Mouse (Mus musculus): ENCODE measurements around the gene Fdx1l. TPM values are rescaled to one million over a fixed set of nuclear protein-coding genes. Genes with fewer than 3 reads are reported as not detected.

Fdx1l gene
- polyA plus RNA-seq, 1 experiment from 2014 or later, result 60.8 TPM

GRCm38 (mm10) chr9:21090537-21090936, 17.1 kb upstream of the Fdx1l start:
- no peak overlapping the region for H3K27ac ChIP-seq (replicated peaks; ENCODE audit: low read depth, low read length)
- WGBS, result 93% methylated on average over 1 of the region's 1 CpGs
- no peak for ATAC-seq (ENCODE audit: low read depth)

GRCm38 (mm10) chr9:21083324-21083723, 9.9 kb upstream of the Fdx1l start:
- Histone ChIP-seq H3K9me3 (ENCODE audit: control insufficient read depth, low read length) (no peaks in the 10 kb centered on the region), H3K27me3 (replicated peaks; ENCODE audit: control insufficient read depth, insufficient read depth, low read length) (no peaks in the 10 kb centered on the region), H3K4me1 (ENCODE audit: control insufficient read depth, insufficient read depth, low read length) (no peaks in the 10 kb centered on the region), H3K27ac (replicated peaks; ENCODE audit: low read depth, low read length) (no peak overlapping the region), H3K36me3 (ENCODE audit: control insufficient read depth, insufficient read depth, low read length) (peaks cover 95% of the 10 kb centered on the region), H3K9ac (ENCODE audit: low read depth, low read length) (no peak overlapping the region), H3K4me3 (ENCODE audit: low read depth, low read length) (no peak overlapping the region), H3K4me2 (ENCODE audit: low read depth, low read length) (no peak overlapping the region)
- DNase-seq (ENCODE audit: low spot score) (no peak), ATAC-seq (ENCODE audit: low read depth) (no peak)
- 95% methylated on average over 3 of the region's 3 CpGs for WGBS

More at GRCm38 (mm10) chr9:21090537-21090936, 17.1 kb upstream of the Fdx1l start:
- no peaks in the 10 kb centered on the region for H3K9me3 ChIP-seq (ENCODE audit: control insufficient read depth, low read length)
- no peaks in the 10 kb centered on the region for H3K27me3 ChIP-seq (replicated peaks; ENCODE audit: control insufficient read depth, insufficient read depth, low read length)
- peaks cover 6% of the 10 kb centered on the region for H3K4me1 ChIP-seq (ENCODE audit: control insufficient read depth, insufficient read depth, low read length)
- H3K9ac ChIP-seq (ENCODE audit: low read depth, low read length), result peak overlapping the region; percentile 87
- H3K4me2 ChIP-seq (ENCODE audit: low read depth, low read length), result peak overlapping the region; percentile 79
- peaks cover 49% of the 10 kb centered on the region for H3K36me3 ChIP-seq (ENCODE audit: control insufficient read depth, insufficient read depth, low read length)
- DNase-seq (ENCODE audit: low spot score), result no peak
- H3K4me3 ChIP-seq (ENCODE audit: low read depth, low read length), result peak overlapping the region; percentile 76

GRCm38 (mm10) chr9:21081127-21081526, 7.7 kb upstream of the Fdx1l start:
- Histone ChIP-seq H3K4me1 (ENCODE audit: control insufficient read depth, insufficient read depth, low read length) (no peaks in the 10 kb centered on the region), H3K4me3 (ENCODE audit: low read depth, low read length) (no peak overlapping the region), H3K36me3 (ENCODE audit: control insufficient read depth, insufficient read depth, low read length) (peaks cover 95% of the 10 kb centered on the region), H3K9ac (ENCODE audit: low read depth, low read length) (no peak overlapping the region), H3K27ac (replicated peaks; ENCODE audit: low read depth, low read length) (no peak overlapping the region), H3K9me3 (ENCODE audit: control insufficient read depth, low read length) (no peaks in the 10 kb centered on the region), H3K4me2 (ENCODE audit: low read depth, low read length) (no peak overlapping the region), H3K27me3 (replicated peaks; ENCODE audit: control insufficient read depth, insufficient read depth, low read length) (no peaks in the 10 kb centered on the region)
- ATAC-seq (ENCODE audit: low read depth) (no peak), DNase-seq (ENCODE audit: low spot score) (no peak)
- 85% methylated on average over 9 of the region's 9 CpGs for WGBS

- Histone ChIP-seq H3K27me3 (replicated peaks; ENCODE audit: control insufficient read depth, insufficient read depth, low read length) (no peaks in the 10 kb centered on the region), H3K4me2 (ENCODE audit: low read depth, low read length) (no peak overlapping the region), H3K36me3 (ENCODE audit: control insufficient read depth, insufficient read depth, low read length) (peaks cover 62% of the 10 kb centered on the region), H3K4me1 (ENCODE audit: control insufficient read depth, insufficient read depth, low read length) (peaks cover 5% of the 10 kb centered on the region), H3K9me3 (ENCODE audit: control insufficient read depth, low read length) (no peaks in the 10 kb centered on the region), H3K27ac (replicated peaks; ENCODE audit: low read depth, low read length) (no peak overlapping the region), H3K4me3 (ENCODE audit: low read depth, low read length) (no peak overlapping the region), H3K9ac (ENCODE audit: low read depth, low read length) (no peak overlapping the region)
- 78% methylated on average over 3 of the region's 3 CpGs for WGBS
- ATAC-seq (ENCODE audit: low read depth) (no peak), DNase-seq (ENCODE audit: low spot score) (no peak)
Measured at GRCm38 (mm10) chr9:21075625-21076024, 2.2 kb upstream of the Fdx1l start.

GRCm38 (mm10) chr9:21074173-21074572, 759 bp upstream of the Fdx1l start:
- Histone ChIP-seq H3K9ac (ENCODE audit: low read depth, low read length) (no peak overlapping the region), H3K27ac (replicated peaks; ENCODE audit: low read depth, low read length) (peak overlapping the region; percentile 70), H3K27me3 (replicated peaks; ENCODE audit: control insufficient read depth, insufficient read depth, low read length) (no peaks in the 10 kb centered on the region), H3K9me3 (ENCODE audit: control insufficient read depth, low read length) (no peaks in the 10 kb centered on the region), H3K36me3 (ENCODE audit: control insufficient read depth, insufficient read depth, low read length) (peaks cover 53% of the 10 kb centered on the region), H3K4me3 (ENCODE audit: low read depth, low read length) (no peak overlapping the region), H3K4me2 (ENCODE audit: low read depth, low read length) (no peak overlapping the region), H3K4me1 (ENCODE audit: control insufficient read depth, insufficient read depth, low read length) (peaks cover 5% of the 10 kb centered on the region)
- DNase-seq (ENCODE audit: low spot score) (no peak), ATAC-seq (ENCODE audit: low read depth) (no peak)
- 85% methylated on average over 1 of the region's 1 CpGs for WGBS

GRCm38 (mm10) chr9:21072641-21073040, 773 bp downstream of the Fdx1l start:
- Histone ChIP-seq H3K36me3 (ENCODE audit: control insufficient read depth, insufficient read depth, low read length) (peaks cover 48% of the 10 kb centered on the region), H3K27ac (replicated peaks; ENCODE audit: low read depth, low read length) (no peak overlapping the region), H3K9me3 (ENCODE audit: control insufficient read depth, low read length) (no peaks in the 10 kb centered on the region), H3K27me3 (replicated peaks; ENCODE audit: control insufficient read depth, insufficient read depth, low read length) (no peaks in the 10 kb centered on the region), H3K4me3 (ENCODE audit: low read depth, low read length) (peak overlapping the region; percentile 87), H3K4me2 (ENCODE audit: low read depth, low read length) (peak overlapping the region; percentile 82), H3K9ac (ENCODE audit: low read depth, low read length) (peak overlapping the region; percentile 88), H3K4me1 (ENCODE audit: control insufficient read depth, insufficient read depth, low read length) (peaks cover 5% of the 10 kb centered on the region)
- DNase-seq (ENCODE audit: low spot score) (peak; percentile 4), ATAC-seq (ENCODE audit: low read depth) (0 out of 2 replicates have a peak, but pooled peaks have one; percentile 3)
- WGBS, result 10% methylated on average over 4 of the region's 4 CpGs

GRCm38 (mm10) chr9:21067006-21067684, 6.3 kb downstream of the Fdx1l start, which contains the start of gene Zglp1:
Gene Zglp1 (minus strand): TSS chr9:21067093.
- ATAC-seq (ENCODE audit: low read depth), result no peak
- 79% methylated on average over 25 of the region's 27 CpGs for WGBS
- H3K36me3 ChIP-seq (ENCODE audit: control insufficient read depth, insufficient read depth, low read length), result peaks cover 62% of the 10 kb centered on the region

GRCm38 (mm10) chr9:21062928-21063327, 10.5 kb downstream of the Fdx1l start:
- no peaks in the 10 kb centered on the region for H3K4me1 ChIP-seq (ENCODE audit: control insufficient read depth, insufficient read depth, low read length)
- H3K27ac ChIP-seq (replicated peaks; ENCODE audit: low read depth, low read length), result no peak overlapping the region
- H3K27me3 ChIP-seq (replicated peaks; ENCODE audit: control insufficient read depth, insufficient read depth, low read length), result no peaks in the 10 kb centered on the region
- no peak for DNase-seq (ENCODE audit: low spot score)
- no peak overlapping the region for H3K9ac ChIP-seq (ENCODE audit: low read depth, low read length)
- peaks cover 51% of the 10 kb centered on the region for H3K36me3 ChIP-seq (ENCODE audit: control insufficient read depth, insufficient read depth, low read length)
- 81% methylated on average over 2 of the region's 2 CpGs for WGBS
- no peaks in the 10 kb centered on the region for H3K9me3 ChIP-seq (ENCODE audit: control insufficient read depth, low read length)
- H3K4me3 ChIP-seq (ENCODE audit: low read depth, low read length), result no peak overlapping the region
- no peak overlapping the region for H3K4me2 ChIP-seq (ENCODE audit: low read depth, low read length)
- ATAC-seq (ENCODE audit: low read depth), result no peak

More at GRCm38 (mm10) chr9:21067006-21067684, 6.3 kb downstream of the Fdx1l start, which contains the start of gene Zglp1:
- no peaks in the 10 kb centered on the region for H3K4me1 ChIP-seq (ENCODE audit: control insufficient read depth, insufficient read depth, low read length)
- H3K9me3 ChIP-seq (ENCODE audit: control insufficient read depth, low read length), result no peaks in the 10 kb centered on the region
- no peaks in the 10 kb centered on the region for H3K27me3 ChIP-seq (replicated peaks; ENCODE audit: control insufficient read depth, insufficient read depth, low read length)
- DNase-seq (ENCODE audit: low spot score), result no peak
- H3K27ac ChIP-seq (replicated peaks; ENCODE audit: low read depth, low read length), result no peak within 1 kb of the TSS
- H3K9ac ChIP-seq (ENCODE audit: low read depth, low read length), result no peak within 1 kb of the TSS
- H3K4me2 ChIP-seq (ENCODE audit: low read depth, low read length), result no peak within 1 kb of the TSS
- no peak within 1 kb of the TSS for H3K4me3 ChIP-seq (ENCODE audit: low read depth, low read length)

- no peak overlapping the region for H3K4me2 ChIP-seq (ENCODE audit: low read depth, low read length)
- ATAC-seq (ENCODE audit: low read depth) (no peak), DNase-seq (ENCODE audit: low spot score) (no peak)
- 66% methylated on average over 10 of the region's 10 CpGs for WGBS
- H3K27ac ChIP-seq (replicated peaks; ENCODE audit: low read depth, low read length), result no peak overlapping the region
- no peaks in the 10 kb centered on the region for H3K27me3 ChIP-seq (replicated peaks; ENCODE audit: control insufficient read depth, insufficient read depth, low read length)
- H3K9ac ChIP-seq (ENCODE audit: low read depth, low read length), result no peak overlapping the region
- no peaks in the 10 kb centered on the region for H3K4me1 ChIP-seq (ENCODE audit: control insufficient read depth, insufficient read depth, low read length)
- no peaks in the 10 kb centered on the region for H3K36me3 ChIP-seq (ENCODE audit: control insufficient read depth, insufficient read depth, low read length)
- H3K4me3 ChIP-seq (ENCODE audit: low read depth, low read length), result no peak overlapping the region
- H3K9me3 ChIP-seq (ENCODE audit: control insufficient read depth, low read length), result no peaks in the 10 kb centered on the region
Measured at GRCm38 (mm10) chr9:21051578-21051977, 21.8 kb downstream of the Fdx1l start.
